Mouse (Mus musculus): ENCODE measurements around the gene Ccnq. TPM values are rescaled to one million over a fixed set of nuclear protein-coding genes. Genes with fewer than 3 reads are reported as not detected.

The Ccnq gene
- 40.6 and 45.6 TPM in 2 replicates for polyA plus RNA-seq (2012; ENCODE audit: low replicate concordance)

GRCm38 (mm10) chr11:78750885-78751842 lies at the start of gene Ccnq:
Gene Ccnq, minus strand, starts transcription at chr11:78751729.

Other genes with a start within 250 kb of the Ccnq start
- gene Sebox, start 248.3 kb downstream of the Ccnq start, polyA plus RNA-seq (2012; ENCODE audit: low replicate concordance): not detected in 2 replicates
- gene Tmem199, start 239.6 kb downstream of the Ccnq start, polyA plus RNA-seq (2012; ENCODE audit: low replicate concordance): 24.3 and 26.0 TPM in 2 replicates
- gene Poldip2, start 239.5 kb downstream of the Ccnq start, polyA plus RNA-seq (2012; ENCODE audit: low replicate concordance): 34.6 and 38.5 TPM in 2 replicates
- gene Tnfaip1, start 215.4 kb downstream of the Ccnq start, polyA plus RNA-seq (2012; ENCODE audit: low replicate concordance): 4.0 and 5.9 TPM in 2 replicates
- gene Ift20, start 215.4 kb downstream of the Ccnq start, polyA plus RNA-seq (2012; ENCODE audit: low replicate concordance): 8.6 and 41.0 TPM in 2 replicates
- gene Tmem97, start 201.0 kb downstream of the Ccnq start, polyA plus RNA-seq (2012; ENCODE audit: low replicate concordance): 17.5 and 30.4 TPM in 2 replicates
- gene Nlk, start 54.4 kb downstream of the Ccnq start, polyA plus RNA-seq (2012; ENCODE audit: low replicate concordance): 14.5 and 32.1 TPM in 2 replicates
- 82.4 and 112 TPM in 2 replicates for gene Lyrm9, start 74.9 kb upstream of the Ccnq start, polyA plus RNA-seq (2012; ENCODE audit: low replicate concordance)
- gene Nos2, start 169.1 kb upstream of the Ccnq start, polyA plus RNA-seq (2012; ENCODE audit: low replicate concordance): 0.08 and 0.19 TPM in 2 replicates
- gene Lgals9, start 233.2 kb upstream of the Ccnq start, polyA plus RNA-seq (2012; ENCODE audit: low replicate concordance): 30.8 and 50.1 TPM in 2 replicates